Mouse (Mus musculus): Measurements from ENCODE around the gene Tubgcp2. TPM values are rescaled to one million over a fixed set of nuclear protein-coding genes. Genes with fewer than 3 reads are reported as not detected.

Tubgcp2 gene
- total RNA-seq, 2 experiments from 2014 or later: 24.4 to 26.0 TPM

DNA sequence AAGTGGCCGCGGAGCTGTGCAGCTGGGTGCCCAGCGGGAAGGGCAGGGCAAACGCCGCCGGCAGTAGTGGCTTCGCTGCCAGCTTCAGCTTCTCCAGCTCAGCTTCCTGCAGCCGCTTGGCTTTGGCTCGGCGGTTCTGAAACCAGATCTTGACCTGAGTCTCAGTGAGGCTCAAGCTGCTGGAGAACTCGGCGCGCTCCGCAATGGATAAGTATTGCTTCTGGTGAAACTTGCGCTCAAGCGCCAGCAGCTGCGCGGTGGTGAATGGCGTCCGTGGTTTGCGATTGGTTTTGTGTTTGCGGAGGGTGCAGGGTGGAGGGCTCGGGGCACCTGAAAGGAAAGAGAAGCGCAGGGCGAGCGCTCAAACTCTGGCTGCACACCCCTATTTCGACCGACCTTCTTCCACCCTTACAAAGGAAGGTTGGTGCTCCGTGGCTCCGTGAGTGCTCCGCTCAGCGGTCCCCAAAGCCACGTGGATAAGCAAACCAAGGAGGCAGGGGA lies 11.4 kb upstream of the Tubgcp2 start:
- peak in 1 of 2 experiments; percentile 33 for DNase-seq

DNA sequence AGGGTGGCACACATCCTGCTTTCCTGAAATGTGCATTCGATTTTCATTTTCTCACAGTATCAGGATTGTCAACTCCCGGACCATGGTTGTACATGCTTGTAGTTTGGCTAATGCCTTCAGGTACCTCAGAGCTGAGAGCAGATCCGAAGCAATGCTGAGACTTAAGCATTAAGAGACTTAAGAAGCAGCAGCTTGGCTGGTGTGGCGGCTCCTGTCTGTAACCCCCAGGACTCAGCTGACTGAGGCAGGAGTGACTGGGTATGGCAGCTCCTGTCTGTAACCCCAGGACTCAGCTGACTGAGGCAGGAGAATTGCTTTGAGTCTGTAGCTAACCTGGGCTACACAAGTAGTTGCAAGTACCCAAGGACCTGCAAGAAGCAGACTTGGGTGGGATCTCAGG lies 9.1 kb upstream of the Tubgcp2 start:
- no peak for DNase-seq

DNA sequence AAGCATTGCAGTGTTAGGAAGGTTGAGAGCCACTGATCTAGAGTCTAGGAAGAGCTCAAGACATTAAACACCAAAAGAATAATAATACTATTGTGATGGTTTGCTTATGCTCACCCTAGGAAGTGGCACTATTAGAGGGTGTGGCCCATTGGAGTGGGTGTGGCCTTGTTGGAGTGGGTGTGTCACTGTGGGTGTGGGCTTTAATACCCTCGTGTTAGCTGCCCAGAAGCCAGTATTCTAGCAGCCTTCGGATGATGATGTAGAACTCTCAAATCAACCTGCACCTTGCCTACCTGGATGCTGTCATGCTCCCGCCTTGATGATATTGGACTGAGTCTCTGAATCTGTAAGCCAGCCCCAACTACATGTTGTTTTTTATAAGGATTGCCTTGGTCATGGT lies 6.3 kb upstream of the Tubgcp2 start:
- no peak for DNase-seq

DNA sequence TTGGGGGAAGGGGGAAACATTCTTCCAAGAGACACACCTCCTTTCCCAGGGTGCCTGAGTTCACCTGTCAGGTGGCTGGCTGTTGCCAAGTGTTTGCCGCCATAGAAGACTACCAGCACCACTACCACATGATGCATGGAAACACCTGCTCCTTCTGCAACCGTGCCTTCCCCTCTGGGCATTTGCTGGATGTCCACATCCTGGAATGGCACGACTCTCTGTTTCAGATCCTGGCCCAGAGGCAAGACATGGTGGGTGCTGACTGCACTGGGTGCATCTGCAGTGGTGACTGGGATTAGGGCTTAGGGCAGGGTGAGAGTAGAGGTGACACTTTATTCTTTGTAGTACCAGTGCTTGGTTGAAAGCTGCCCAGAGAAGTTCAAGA lies 694 bp upstream of the Tubgcp2 start:
- no peak for DNase-seq

DNA sequence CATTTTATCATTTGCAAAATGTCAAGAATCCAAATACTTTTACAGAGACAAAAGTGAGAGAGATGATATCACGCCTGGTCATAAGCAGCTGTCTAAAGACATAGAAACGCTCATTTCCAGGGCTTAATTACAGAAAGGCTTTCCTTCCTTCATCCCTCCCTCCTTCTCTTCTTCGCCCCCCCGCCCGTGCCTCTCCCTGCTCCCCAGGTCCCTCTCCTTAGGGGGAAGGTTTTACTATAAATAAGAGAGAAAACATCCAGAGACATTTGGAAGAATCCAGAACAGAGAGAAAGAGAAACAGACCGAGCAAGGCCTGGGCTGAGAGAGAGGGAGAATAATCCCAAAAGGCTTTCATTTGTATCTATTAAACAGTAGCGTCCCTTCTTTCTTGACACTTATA lies 1.0 kb downstream of the Tubgcp2 start:
- DNase-seq: no peak

DNA sequence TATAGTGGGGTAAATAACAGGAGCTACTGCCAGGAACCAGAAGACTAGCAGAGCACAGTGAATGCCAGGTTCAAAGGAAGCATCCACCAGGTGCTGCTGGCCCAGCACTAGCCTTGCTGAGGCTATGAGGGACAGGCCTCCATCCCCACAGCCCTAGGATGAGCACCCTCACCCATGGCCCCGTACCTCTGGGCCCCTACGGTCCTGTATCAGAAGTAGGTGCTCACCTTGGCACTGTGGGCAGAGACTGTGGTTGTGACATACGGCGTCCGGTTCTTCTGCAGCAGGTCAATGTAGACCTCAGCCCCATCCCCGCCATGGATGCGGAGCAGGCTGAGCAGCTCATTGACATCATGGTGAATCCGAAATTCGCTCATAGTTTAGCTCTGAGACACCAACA lies 3.1 kb downstream of the Tubgcp2 start:
- DNase-seq: no peak

DNA sequence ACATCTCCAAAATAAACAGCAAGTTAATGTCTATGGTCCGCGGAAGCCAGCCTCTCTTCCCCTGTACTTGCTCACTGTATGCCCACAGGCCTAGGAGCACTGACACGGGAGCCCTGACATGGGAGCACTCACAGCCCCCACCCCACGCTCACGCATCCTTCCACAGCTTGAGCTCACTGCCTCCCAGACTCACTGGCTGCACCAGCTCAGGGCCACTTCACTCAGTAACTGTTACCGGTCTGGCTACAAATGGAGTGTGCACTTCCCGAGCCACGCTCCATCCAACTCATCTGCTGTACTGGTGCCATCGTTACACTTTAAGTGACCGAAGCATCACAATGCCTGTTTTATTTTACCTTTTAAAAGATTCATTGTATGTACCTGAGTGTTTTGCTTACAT lies 4.1 kb downstream of the Tubgcp2 start:
- DNase-seq: no peak

DNA sequence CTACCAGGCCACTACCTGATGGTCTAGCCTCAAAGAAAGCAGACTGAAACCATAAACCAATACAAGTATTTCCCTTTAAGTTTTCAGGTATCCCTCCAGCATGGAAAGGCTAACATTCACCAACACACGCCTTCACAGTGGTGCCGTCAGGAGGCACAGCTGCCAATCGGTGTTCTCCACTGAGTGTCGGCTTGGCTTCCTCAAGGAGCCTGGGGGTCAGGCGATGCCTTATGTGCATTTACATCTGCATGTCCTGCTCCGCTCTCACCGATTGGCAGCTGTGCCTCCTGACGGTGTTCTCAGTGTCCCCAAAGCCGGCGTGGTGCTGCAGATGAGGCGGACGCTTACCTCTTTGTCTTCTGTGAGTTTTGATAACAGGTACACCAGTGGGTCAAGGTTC lies 4.7 kb downstream of the Tubgcp2 start:
- no peak for DNase-seq

DNA sequence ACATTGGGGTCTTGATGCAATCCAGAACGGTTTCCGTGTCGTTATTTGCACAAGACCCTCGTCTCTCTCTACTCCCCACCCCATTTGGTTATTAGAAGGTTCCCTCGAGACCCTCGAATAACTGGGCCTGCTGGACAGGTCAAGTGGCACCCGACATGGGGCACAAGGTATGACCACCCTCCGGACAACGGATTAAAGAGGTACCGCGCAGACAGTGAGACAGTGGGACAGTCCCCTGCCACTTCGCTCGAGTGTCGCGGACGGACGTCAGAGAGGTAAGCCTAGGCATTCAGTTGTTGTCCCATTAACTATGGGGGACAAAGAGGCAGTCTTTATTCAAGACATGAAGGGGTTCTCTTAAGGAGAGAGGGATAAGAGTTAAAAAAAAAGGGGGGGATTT lies 25.1 kb downstream of the Tubgcp2 start:
- DNase-seq: no peak

DNA sequence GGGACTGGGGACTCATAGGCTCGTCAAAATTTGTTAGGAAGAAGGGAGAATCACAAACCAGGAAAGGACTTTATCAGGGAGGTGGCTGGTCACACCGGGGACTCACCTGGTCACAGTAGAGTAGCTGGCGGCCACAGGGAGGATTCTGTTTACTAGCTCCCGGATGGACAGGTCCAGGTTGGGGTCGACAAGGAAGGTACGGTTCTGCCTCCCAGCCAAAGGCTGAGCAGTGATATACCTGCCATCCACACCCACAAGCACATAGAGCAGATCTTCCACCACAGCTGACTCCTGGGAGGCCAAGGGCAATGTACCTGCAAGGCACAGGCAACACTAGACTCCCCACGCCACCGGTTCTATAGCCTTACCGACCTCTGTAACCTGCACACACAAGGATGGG lies 28.7 kb downstream of the Tubgcp2 start:
- no peak for DNase-seq

DNA sequence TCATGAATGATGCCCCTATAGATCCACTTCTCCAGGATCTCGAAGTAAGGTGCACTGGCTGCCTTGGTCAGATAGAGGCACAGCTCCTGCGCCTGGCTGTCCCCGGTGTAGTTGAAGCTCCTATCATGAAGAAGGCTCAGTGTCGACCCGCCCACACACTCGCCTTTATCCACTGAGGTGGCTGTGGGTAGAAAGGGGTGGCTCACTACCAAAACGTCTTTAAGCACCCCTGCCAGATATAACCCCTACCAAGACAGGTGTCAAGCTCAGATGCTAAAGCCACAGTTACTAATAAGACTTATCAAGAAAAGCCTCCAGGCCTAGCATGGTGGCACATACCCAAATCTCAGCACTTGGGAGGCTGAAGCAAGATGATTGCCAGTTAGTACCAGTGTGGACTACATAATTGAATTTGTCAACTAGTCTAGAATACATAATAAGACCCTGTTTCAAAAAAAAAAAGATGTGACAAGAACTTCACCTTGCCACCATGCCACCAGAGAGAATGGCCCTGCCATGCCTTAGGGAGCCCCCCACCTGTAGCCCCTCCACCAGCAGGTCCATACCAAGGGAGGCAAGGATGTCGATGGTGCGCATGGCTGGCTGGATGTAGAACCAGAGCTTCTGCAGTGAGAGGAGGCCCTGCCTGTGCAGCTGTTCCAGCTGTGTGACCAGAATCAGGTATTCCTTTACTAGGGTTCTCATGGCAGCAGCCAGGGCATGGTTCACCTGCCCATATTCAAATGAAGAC lies 29.4 kb downstream of the Tubgcp2 start:
- DNase-seq: no peak

DNA sequence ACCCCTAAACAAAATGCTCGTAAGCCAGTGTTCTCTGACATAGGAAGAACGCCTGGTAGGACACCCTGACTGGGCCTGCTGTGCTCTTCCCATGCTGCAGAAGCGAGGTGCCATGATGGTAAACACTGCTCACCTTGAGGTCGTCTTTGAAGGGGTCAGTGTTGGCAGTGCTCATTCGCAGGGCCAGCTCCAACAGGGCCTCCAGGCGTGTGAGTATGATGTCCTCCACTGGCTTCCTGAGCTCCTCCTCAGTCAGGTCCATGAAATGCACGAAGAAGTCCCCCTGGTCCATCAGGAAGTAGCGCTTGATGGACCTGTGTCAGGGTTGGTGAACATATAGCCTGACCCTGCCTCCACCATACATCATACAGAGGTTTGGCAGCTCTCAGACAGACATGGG lies 31.8 kb downstream of the Tubgcp2 start:
- DNase-seq: no peak

DNA sequence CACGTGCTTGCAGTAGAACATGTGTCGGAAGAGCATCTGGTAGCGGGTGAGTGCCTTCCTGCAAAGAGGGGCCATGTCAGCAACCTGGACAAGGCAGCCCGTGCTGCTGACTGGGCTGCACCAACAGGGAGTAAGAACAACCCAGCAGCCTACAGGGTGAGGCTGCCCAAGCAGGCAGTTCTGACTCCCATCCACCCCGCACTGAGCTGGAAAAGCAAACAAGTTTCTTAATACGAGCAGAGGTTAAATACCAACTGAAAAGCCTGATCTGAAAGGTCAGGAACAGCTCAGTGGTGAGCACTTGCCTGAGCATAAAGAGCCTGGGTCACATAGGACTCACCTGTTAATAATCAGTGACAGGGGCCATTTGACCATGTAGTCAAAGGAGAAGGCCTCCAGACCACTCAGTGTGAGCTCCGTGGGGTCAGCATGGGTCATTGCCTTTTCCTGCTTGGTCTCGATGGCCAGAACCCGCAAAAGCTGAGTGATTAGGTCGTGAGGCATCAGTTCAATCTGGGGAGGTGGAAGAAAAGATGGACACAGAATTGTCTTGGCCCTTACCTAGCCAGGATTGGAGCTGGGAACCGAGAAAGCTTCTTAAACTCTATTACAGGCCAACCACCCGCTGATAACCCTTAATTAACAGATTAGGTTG lies 35.3 kb downstream of the Tubgcp2 start:
- no peak for DNase-seq

DNA sequence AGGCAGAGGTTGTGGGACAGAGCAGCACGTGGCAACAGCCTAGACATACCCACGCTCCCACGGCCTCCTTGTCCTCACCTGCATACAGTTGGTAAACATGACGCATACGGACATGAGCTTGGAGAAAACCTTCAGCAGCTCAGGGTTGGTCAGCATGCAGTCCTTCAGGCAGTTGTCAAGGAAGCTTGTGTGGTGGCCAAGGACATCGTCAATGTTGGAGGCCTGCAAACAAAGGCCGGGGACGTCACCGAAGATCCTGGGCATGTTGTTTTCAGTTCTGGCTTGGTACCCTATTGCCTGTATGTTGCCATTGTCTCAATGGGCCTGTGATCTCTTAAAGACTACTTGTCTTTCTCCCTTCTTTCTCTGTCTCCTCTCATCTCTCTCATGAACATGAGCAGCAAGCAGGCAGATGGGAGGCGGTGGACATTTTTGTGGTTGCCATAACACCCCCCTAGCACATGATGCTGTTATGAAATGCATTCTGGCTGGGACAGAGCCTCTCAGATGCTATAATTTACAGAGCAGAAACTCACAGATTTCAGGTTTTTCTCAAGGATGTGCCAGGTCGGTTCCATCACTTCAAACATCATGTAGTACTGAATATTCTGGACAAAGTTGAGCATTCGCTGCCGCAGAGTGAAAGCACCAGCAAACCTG lies 37.6 kb downstream of the Tubgcp2 start:
- no peak for DNase-seq

DNA sequence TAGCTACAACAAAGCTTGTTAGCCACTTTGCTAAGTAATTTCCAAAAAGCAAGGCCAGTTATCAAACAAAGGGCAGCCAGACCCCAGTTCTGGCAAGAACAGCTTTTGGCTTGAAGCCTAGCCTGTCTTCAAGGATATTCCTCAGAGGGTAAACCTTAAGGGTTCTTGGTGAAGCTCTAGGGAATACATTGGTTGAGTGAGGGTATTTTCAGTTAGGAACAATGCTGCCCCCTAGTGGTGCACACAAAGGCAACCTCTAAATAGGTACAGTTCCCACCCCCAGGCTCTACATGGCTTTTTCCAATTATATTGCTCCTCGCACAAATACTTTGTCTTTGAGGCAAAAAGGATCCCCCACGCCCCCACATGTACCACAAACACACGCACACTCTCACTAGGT lies 41.8 kb downstream of the Tubgcp2 start:
- DNase-seq: peak; percentile 61 to 79

DNA sequence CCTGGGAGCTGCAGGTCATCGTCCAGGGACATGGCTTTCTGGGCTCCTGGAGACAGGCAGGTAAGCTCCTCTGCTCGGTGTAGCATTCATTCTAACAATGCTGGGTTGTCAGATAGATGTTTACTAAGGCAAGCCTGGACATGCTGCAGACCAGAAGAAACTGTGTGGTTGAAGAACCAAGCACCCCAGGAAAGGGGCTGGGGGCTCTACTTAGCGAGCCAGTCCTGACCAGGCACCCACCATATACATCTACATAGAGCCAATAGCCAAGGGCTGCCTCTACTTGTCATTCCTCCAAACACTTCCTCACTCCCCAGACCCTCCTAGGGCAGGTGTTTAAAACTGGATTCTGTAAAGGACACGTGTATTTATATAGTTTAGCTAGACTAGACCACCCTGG lies 42.3 kb downstream of the Tubgcp2 start:
- DNase-seq: no peak

DNA sequence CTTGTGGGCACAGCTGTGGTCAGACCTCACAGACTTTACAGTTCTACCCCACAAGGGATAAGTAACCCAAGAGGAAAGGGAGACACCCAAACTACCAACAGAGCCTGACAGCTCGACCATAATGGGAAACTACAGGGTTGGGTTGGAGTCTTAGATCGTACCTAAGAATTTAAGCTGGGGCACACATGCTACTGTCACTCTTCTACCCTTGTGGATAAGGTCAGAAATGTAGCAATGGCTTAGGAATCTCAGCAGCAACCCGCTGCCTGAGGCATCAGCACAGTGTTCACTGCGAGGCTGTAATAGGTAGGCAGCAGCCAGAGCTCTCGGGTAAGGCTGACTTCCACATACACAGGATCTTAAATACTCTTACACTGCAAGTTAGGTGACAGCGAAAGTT lies 42.9 kb downstream of the Tubgcp2 start:
- no peak for DNase-seq

DNA sequence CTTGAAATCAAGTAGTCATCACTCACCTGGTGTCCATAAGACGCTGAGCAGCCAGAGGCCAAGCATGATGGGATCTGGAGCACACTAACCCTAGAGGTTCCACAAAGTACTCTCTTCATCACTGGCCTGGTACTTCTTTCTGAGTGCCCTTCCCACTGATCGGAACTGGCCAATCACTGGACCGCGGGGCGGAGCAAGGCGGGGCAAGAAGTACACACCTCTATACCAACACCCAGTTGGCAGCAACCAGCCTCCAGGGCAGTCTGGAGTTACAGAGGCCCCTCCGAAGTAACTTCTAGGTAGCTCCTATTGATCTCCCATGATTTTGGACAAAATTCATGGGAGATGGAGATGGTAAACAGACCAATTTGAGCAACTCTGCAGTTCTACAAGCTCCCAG lies 44.1 kb downstream of the Tubgcp2 start, which contains the start of gene Adam8:
Gene Adam8, minus strand, starts transcription at position 157 of the 400 bp plus-strand sequence.
- peak; percentile 59 to 64 for DNase-seq

DNA sequence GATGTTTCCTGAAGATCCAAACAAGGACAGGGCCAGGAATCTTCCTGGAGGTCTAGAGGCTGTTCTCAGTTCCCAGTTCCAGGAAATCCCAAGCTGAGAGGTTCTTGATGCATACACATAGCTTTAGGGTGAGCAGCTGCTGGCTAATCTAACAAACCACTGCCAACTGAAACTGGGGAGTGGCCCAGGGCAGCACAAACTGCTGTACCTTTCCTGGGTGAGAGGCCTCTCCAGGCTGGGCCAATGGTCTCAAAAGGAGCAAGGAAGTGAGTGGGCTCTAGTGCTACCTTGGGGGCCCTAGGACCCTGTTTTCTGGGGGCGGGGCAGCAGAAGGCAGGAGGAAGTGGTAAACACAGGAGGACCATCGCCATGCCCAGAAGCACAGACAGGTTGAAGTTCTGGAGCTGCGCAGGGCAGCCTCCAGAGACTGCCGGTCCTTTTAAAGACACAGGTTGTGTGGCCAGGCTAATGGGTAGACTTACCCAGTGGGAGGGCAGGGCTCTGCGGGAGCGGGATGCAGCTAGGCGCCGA lies 45.5 kb downstream of the Tubgcp2 start:
- DNase-seq: no peak

DNA sequence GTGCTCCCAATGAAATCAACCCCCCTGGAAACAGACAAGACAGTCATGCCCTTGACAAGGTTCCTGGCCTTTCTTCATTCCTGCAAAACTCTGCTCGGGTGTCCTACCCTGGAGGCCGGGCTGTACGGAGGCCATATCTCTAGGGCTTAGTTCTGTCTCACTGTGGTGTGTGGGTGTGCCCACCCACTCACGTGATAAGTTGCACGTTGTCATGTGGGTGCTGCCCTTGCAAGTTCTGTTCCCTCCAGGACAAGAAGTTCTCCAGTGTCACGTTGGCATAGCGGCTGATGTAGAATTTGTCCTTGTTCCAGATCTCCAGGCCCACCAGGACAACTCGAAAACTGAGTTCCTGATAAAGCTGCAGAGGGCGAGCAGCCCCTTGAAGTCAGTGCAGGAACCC lies 48.2 kb downstream of the Tubgcp2 start:
- no peak for DNase-seq

DNA sequence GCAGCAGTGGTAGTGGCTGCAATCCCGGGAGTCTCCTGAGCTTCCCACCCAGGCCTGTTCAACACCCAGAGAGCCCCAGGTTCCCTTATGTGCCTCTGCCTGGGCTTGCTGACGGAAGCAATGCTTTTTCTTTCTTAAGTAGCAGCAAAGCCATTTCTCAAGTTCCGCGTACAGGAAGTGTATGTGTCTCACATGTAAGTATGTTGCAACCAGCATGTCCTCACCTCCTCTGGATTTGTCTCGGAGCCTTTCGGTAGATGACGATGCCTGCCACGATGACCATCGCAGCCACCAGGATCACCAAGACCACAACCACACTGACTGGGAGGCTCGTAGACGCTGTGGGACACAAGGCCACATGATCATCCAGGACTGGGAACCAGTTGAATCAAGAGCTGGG lies 52.0 kb downstream of the Tubgcp2 start:
- DNase-seq: no peak

DNA sequence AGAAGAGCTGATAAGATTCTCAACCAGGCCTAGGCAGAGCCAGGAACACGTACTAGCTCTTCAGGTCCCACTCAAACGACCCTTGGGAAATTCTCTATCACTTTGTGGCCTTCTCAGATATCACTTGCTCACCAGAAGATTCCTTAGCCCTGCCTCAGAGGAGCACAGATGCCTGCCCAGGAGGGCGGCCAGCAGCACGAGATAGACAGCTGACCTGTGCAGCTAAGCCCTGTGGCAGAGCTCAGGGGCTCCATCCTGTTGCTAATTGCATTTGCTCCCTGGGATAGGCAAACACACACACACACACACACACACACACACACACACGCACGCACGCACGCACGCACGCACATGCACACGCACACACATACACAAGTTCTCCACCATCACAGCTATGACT lies 54.4 kb downstream of the Tubgcp2 start:
- no peak for DNase-seq

DNA sequence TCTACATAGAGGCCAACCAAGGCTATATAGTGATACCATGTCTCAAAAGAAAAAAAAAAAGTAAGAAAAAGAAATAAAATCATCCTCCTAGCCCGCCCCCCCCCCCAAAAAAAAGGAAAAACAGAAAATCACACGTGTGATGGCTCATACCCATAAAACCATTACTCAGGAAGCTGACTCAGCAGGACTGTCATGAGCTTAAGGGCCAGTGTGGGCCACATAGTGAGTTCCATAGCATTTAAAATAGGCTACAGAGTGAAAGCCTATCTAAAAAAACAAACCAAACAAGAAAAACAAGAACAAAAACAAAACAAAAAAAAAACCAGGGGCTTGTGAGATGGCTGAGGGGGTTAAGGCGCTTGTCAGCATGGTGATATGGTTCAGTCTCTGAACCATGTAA lies 55.7 kb downstream of the Tubgcp2 start:
- no peak for DNase-seq
